Mouse (Mus musculus): Measurements from ENCODE around the gene Lzic.
"Not testable (repeated sequence)": the region's sequence is repeated elsewhere in the genome, so short reads cannot be mapped to it uniquely, and the experiment has no call there.

DNA sequence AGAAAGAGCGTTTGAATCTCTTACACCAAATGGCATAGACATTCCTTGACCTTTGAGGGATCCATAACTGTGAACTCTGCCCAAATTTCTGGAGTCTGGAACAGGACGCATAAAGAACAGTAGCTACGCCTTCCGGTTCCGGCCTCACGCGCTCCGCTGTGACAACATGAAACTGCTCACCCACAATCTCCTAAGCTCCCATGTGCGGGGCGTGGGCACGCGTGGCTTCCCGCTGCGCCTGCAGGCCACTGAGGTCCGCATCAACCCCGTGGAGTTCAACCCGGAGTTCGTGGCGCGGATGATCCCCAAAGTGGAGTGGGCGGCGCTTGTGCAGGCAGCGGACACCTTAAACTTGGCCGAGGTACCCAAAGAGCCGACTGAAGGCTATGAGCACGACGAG, 27.9 kb upstream of the Lzic start:
- TF ChIP-seq CTCF (conservative IDR thresholded peaks at IDR 0.05; ENCODE audit: insufficient read depth, insufficient read length, low read depth, low read length); POLR2A (IDR thresholded peaks at IDR 0.05; ENCODE audit: low read depth, low read length): not testable (repeated sequence)
